Mouse (Mus musculus) gastrocnemius, postnatal 4 days (tissue): ENCODE results near the gene Ppp1r27. TPM values are rescaled to one million over a fixed set of nuclear protein-coding genes. Genes with fewer than 3 reads are reported as not detected.
"Not testable (repeated sequence)": the region's sequence is repeated elsewhere in the genome, so short reads cannot be mapped to it uniquely, and the experiment has no call there.

Source experiments
- DNase-seq, 2 experiments: peaks; one replicate each; pipeline ENCODE4 v3.0.0; 2021 to 2022; ENCODE audit warnings: low spot score in 2 of 2, mixed read lengths in 2 of 2
- total RNA-seq, 2 experiments: library from RNA; stranded (reverse); gene quantifications; 2 replicates each; pipeline ENCODE4 v1.2.3; 2021

Gene Ppp1r27
- total RNA-seq, 2 experiments from 2014 or later: 80.7 to 99.3 TPM

DNA sequence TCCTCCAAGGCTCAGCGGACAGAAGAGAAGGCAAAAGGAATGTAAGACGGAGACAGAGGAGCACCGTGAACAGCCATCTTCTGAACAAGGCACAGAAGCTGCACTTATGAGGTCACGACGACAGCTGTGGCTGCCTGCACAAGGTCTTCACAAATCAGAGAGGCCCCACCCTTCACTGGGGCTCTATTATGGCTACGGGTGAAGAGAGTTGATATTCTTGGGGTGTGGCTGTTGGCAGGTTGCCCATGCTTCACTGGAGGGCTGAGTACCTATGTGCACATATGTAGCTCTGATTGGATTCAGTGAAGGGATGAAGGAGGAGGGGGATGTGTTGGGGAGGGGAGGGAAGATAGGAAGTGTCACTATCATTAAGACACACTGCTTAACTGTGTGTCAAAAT lies 32.4 kb downstream of the Ppp1r27 start:
- no peak for DNase-seq

DNA sequence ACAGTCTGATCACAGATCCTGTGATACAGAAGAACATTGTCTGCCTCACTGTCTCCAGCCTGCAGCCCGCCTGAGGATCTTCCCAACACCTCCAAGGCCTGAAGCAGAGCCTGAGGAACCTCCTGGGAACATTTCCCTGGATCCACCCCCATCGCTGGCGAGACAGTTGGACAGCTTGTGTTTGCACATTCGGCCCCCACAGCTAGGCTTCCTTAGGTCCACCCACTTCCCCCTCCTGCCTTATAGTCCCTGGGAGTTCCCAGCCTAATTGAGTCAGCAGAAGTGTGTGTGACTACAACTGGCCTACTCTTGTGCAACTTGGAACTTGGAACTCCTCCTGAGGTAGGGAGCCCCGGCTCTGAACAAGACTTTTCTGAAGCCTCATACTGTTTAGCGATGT lies 32.9 kb downstream of the Ppp1r27 start:
- peak in 1 of 2 experiments; percentile 14 for DNase-seq

DNA sequence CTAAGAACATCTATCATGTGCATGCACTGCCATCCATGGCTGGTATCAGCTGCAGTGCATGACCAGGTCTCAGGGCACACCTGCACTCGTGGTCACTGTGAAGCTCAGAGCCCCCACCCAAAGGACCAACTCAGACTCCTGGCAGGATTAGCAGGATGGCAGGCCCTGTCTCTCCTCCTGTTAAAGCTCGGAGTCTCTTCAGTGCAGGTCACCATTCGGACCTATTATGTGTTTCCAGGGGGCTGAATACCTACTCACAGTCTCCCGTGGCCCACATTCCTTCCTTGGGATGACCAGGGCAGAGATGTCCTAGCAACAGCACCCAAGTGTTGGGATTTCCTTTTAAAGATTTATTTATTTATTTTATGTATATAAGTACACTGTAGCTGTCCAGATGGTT lies 33.8 kb downstream of the Ppp1r27 start:
- no peak for DNase-seq

DNA sequence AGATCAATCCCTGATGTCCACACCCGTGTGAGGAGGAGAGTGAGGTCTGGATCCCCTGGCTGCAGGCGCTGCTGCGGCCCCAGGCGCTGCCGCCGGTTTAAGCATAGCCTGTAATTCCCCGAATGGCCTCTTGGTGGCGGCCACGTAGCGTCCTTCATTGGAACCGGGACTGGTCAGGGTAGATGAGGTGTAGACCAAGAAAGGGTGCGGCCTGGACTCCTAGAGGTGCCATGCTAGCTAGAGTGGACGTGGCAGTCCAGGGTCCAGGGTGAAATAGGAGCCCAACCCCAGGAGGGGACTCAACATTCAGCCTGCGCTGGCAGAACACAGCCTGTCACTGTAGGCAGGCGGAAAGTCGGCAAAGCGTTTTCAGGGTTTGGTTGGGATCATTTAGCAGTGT lies 35.3 kb downstream of the Ppp1r27 start:
- peak; percentile 84 to 86 for DNase-seq

DNA sequence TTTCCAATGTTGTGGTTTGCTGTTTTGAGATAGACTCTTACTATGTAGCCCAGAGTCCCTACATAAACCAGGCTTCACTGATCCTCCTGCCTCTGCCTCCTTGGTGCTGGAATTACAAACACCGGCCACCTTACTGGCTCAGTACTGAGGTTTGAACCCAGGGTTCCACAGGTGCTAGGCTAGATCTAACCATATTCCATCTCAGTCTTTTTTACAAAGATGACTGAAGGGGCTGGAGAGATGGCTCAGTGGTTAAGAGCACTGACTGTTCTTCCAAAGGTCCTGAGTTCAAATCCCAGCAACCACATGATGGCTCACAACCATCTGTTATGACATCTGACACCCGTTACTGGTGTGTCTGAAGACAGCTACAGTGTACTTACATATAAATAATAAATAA lies 36.7 kb downstream of the Ppp1r27 start:
- DNase-seq: not testable (repeated sequence)

DNA sequence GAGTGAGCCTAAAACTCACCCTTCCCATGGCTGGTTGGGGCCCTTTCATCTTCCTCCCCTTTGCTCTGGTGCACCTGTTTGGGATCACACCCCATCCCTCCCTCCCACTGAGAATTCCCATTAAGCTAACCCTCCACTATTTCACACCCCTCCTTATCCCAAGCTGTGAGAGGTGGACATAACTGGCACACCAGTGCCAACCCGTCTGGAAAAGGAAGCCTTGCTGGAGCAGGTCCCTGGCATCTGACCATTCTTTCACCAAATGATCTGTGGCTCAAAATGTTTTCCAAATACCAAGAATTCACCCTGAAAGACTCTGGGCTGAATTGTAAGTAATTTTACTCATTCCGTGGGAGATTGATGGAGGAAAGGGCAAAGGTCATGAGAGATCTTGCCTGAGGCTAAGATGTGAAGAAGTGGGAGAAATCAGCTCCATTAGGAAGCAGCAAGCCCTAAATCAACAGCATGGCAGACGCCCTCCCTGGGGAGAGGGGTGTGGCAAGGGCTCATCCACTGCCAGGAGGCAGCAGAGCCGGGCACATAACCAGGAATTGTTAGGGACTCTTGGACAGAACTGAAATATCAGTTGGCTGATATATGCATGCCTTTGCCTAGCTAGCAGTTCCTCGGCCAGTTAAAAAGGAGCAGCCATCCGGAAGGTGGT lies 38.0 kb downstream of the Ppp1r27 start:
- no peak for DNase-seq

DNA sequence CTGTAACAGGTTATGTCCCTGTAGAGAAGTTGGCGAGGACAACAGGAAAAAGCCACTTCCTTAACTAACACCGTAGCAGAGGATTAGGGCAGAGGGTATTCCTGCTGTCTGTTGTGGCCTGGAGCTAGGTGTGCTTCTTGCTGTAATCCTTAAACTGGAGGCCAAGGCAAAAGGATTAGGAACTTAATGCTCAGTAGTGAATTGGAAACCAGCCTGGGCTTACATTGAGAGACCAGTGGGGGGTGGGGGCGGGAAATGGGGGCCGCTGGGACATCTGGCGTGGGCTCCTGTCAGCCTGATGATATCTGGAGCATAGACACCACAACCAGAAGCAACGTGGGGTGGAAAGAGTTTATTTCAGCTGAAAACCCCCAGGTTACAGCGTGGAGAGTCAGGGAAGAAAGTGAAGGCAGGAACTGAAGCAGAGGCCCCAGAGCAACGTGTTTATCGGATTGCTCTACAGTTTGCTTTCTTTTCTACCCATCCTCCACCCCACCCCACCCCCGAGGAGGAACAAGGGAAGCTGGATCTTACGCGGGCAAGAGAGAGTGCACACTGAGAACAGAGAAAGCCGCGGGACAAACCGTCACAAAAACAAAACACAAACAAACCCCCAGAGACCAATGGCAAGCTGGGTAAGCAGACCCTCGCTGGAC lies 40.4 kb downstream of the Ppp1r27 start:
- DNase-seq: no peak

DNA sequence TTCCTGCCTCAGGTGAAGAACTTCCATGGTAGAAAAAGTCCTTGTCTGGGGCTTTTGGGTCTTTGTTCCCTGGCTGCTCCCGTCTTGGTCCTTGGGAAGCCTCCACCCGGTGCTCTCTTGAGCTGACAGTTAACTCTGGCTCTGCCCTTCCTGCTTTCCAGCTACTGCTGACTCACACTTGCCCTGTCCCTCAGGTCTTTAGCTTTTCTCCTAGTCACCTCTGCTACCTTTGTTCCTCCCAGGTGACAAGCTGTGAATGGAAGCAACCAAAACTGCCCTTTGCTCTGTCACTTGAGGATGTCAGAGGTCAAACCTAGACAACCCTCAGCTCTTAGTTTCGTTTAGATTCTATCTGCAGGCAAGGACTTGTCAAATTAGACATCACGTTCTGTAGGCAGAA lies 41.0 kb downstream of the Ppp1r27 start:
- DNase-seq: no peak

DNA sequence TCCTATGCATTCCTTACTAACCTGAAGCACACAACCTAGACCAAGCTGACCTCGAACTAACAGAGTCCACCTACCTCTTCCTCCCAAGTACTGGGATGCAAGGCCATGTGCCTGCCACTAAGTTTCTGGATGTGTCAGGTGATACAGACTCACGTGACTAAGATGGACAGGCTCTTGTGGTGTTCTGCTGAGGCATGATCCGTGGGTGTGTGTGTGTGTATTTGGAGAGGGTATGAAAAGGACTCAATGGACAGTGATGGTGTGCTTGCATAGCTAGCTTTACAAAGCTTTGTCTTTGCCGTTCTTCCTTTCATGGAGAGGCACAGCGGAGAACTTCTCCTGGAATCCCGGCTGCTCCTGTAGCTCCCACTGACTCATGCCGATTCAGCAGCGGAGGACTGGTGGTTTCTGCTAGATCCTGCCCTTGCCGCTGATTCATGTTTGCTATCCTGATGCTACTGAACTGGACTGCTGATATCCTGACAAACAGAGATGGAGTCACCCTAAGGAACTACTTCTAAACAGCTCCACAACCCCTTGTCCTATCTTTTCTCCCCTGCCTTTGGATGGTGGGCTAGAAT lies 42.6 kb downstream of the Ppp1r27 start:
- DNase-seq: no peak

DNA sequence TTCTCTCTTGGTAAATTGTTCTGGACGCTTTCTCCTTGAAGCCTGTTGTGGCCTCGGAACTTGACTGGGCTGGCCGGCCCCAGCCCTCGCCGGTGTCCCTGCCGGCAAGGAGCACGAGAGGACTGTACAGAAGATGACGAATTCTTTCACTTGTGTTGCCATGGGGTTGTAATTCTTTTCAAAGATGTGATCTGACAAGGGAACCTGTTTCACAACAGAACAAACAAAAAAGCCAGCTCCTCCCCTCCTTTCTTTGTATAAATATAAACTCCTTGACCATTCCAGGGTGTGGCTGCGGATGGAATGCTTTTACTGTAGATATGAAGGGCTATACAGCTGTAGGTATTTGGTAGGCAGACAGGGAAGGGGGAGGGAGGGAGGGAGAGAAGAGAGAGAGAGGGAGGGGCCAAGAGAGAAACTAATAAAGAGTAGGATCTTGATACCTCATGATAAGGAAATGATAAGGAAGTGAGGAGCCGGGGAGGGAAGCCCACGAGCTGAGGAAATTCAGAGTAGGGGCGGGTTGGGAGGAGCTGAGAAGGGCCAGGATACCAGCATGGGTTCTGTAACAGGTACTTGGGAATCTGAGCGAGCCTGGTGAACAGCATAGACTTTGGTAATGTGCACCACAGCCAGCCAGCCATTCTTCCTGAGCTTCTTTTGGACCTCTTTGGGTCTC lies 43.2 kb downstream of the Ppp1r27 start:
- DNase-seq: no peak

DNA sequence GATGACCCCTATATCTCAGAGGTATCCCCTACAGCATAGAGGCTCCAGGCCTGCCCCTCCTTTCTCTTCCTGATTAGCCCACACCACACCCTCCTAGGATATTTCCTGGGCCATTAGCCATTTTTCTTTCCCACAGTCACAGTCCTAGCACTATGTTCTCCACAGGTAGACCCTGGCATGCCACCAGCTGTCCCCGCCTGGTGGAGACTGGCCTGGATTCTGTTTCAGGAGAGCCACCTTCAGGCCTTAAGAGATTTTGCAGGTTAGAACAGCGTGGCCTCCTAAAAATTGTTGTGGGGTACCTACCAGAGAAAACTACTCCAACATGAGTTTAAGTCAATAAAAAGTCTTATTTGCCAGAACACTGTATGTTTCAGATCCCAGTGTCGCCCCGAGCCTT lies 44.0 kb downstream of the Ppp1r27 start:
- no peak for DNase-seq

DNA sequence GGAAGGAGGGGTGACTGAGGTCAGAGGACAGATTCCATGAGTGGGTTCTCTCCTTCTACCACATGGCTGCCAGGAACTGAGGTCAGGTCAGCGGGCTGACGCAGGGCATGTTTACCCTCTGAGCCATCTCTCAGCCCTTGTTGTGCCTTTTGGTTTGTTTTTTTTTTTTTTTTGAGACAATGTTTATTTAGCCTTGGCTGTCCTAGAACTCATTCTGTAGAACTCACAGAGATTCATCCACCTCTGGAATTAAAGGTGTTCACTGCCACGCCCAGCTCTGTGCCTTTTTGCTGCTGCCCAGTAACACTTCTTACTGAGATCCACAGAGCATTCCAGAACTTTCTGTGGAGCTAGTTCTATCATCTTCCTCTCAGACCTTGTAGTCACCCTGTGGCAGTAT lies 45.3 kb downstream of the Ppp1r27 start:
- no peak for DNase-seq

DNA sequence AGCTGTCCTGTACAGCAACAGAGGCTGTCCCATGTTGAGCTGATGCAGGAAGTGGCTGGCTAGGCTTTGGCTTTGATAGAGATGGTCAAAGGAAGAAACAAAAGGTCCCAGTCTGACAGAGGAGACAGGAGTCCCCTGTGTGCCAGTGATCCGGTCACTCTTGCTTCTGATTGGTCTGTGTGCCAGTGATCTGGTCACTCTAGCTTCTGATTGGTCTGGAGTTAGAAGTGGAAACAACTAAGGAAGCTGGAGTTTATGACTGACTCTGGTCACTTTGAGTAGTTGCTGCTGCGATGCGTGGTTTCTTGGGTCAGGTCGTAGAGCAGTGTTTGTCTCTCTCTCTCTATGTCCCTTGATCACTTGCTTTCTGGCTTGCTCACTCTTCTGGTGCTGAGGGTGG lies 49.2 kb downstream of the Ppp1r27 start:
- no peak for DNase-seq

DNA sequence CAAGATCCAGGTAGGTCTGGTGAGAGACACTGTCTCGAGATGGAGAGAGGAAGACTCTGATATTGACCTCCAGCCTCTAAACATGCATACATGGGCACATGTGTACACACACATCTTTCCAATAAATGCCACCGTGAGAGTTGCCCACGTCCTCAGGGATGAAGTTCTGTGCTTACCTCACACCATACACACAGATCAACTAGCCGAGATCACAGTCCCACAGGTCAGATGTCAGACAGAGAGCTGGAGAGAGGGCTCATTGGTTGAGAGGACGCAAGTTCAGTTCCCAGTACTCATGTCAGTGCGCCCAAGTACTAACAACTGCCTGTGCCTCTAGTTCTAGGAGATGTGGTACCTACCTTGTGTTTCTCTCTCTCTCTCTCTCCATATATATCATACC lies 49.9 kb downstream of the Ppp1r27 start:
- no peak for DNase-seq

DNA sequence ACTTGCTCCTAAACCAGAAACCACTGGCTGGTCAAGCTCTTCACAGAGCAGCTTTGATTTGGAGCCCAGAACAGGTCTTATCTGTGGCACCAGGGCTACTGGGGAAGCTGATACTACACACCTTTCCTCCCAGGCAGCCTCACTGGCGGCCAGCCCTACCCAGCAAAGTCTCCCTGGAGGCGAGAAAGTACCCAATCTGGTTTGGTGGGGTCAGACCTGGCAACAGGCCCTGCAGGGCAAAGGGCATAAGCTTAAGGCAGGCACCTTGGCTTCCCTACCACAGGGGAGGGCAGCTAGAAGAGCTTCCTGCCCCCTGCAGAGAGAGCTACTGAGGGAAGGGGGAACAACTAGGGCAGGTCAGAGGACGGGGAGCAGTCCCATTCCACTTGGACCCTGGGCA lies 50.6 kb downstream of the Ppp1r27 start:
- DNase-seq: no peak

Other genes starting within 250 kb of the Ppp1r27 start
- 100 to 1,000 TPM; 861 to 883 TPM for gene Actg1, start 202.6 kb downstream of the Ppp1r27 start, total RNA-seq
- gene Fscn2, start 189.6 kb downstream of the Ppp1r27 start, total RNA-seq: under 1 TPM; 0.52 to 0.98 TPM
- gene Faap100, start 172.4 kb downstream of the Ppp1r27 start, total RNA-seq: 10 to 100 TPM; 16.7 to 16.9 TPM
- 10 to 100 TPM; 68.0 to 80.5 TPM for gene Nploc4, start 113.4 kb downstream of the Ppp1r27 start, total RNA-seq
- 1 to 10 TPM in 1 of 2 experiments, not detected in 1; 4.6 TPM for gene Tspan10, start 108.5 kb downstream of the Ppp1r27 start, total RNA-seq
- gene Pde6g, start 97.6 kb downstream of the Ppp1r27 start, total RNA-seq: under 1 TPM in 1 of 2 experiments, not detected in 1; 0.39 TPM
- 10 to 100 TPM; 19.3 to 24.8 TPM for gene Oxld1, start 93.1 kb downstream of the Ppp1r27 start, total RNA-seq
- 10 to 100 TPM in 1 of 2 experiments, 1 to 10 TPM in 1; 8.9 to 10.1 TPM for gene Ccdc137, start 93.0 kb downstream of the Ppp1r27 start, total RNA-seq
- 10 to 100 TPM; 20.8 to 23.8 TPM for gene Arl16, start 83.5 kb downstream of the Ppp1r27 start, total RNA-seq
- 100 to 1,000 TPM; 116 to 122 TPM for gene Mrpl12, start 66.5 kb downstream of the Ppp1r27 start, total RNA-seq
- gene Slc25a10, start 59.3 kb downstream of the Ppp1r27 start, total RNA-seq: 10 to 100 TPM; 19.6 to 20.0 TPM
- under 1 TPM in 1 of 2 experiments, not detected in 1; 0.26 TPM for gene Gcgr, start 20.4 kb downstream of the Ppp1r27 start, total RNA-seq
- gene Mcrip1, start 1.4 kb downstream of the Ppp1r27 start, total RNA-seq: 10 to 100 TPM; 74.0 to 81.3 TPM
- 100 to 1,000 TPM; 527 to 538 TPM for gene P4hb, start 22.1 kb upstream of the Ppp1r27 start, total RNA-seq
- 100 to 1,000 TPM; 278 to 300 TPM for gene Arhgdia, start 30.5 kb upstream of the Ppp1r27 start, total RNA-seq
- gene Alyref, start 47.2 kb upstream of the Ppp1r27 start, total RNA-seq: 100 to 1,000 TPM; 112 to 113 TPM
- gene Anapc11, start 47.3 kb upstream of the Ppp1r27 start, total RNA-seq: 10 to 100 TPM; 72.5 to 86.2 TPM
- gene Npb, start 57.3 kb upstream of the Ppp1r27 start, total RNA-seq: 1 to 10 TPM in 1 of 2 experiments, not detected in 1; 1.3 TPM
- gene Pcyt2, start 66.8 kb upstream of the Ppp1r27 start, total RNA-seq: 10 to 100 TPM; 36.6 to 41.4 TPM
- gene Sirt7, start 74.1 kb upstream of the Ppp1r27 start, total RNA-seq: 10 to 100 TPM; 12.2 to 12.6 TPM
- 10 to 100 TPM; 36.7 to 42.6 TPM for gene Mafg, start 82.5 kb upstream of the Ppp1r27 start, total RNA-seq
- gene Pycr1, start 92.6 kb upstream of the Ppp1r27 start, total RNA-seq: 10 to 100 TPM; 27.6 to 29.0 TPM
- gene Myadml2, start 97.0 kb upstream of the Ppp1r27 start, total RNA-seq: 10 to 100 TPM; 81.2 to 83.4 TPM
- 1 to 10 TPM; 1.2 to 1.7 TPM for gene Notum, start 110.0 kb upstream of the Ppp1r27 start, total RNA-seq
- 10 to 100 TPM; 48.6 to 55.3 TPM for gene Aspscr1, start 121.8 kb upstream of the Ppp1r27 start, total RNA-seq
- gene Cenpx, start 162.6 kb upstream of the Ppp1r27 start, total RNA-seq: 10 to 100 TPM; 33.7 to 48.7 TPM
- 10 to 100 TPM; 16.0 to 21.0 TPM for gene Lrrc45, start 162.8 kb upstream of the Ppp1r27 start, total RNA-seq
- gene Rac3, start 170.3 kb upstream of the Ppp1r27 start, total RNA-seq: 1 to 10 TPM; 2.5 to 4.8 TPM
- gene Dcxr, start 176.1 kb upstream of the Ppp1r27 start, total RNA-seq: 1 to 10 TPM; 4.8 to 5.3 TPM
- gene Cbr2, start 181.0 kb upstream of the Ppp1r27 start, total RNA-seq: 10 to 100 TPM in 1 of 2 experiments, 1 to 10 TPM in 1; 9.5 to 10.4 TPM
- 10 to 100 TPM; 26.7 to 27.1 TPM for gene Hmga1b, start 211.7 kb upstream of the Ppp1r27 start, total RNA-seq
- gene Rfng, start 233.1 kb upstream of the Ppp1r27 start, total RNA-seq: 10 to 100 TPM in 1 of 2 experiments, 1 to 10 TPM in 1; 8.3 to 10.9 TPM
- 10 to 100 TPM; 67.1 to 70.9 TPM for gene Gps1, start 233.1 kb upstream of the Ppp1r27 start, total RNA-seq
- 10 to 100 TPM; 37.8 TPM for gene Dus1l, start 245.3 kb upstream of the Ppp1r27 start, total RNA-seq